Mouse (Mus musculus) forebrain, embryonic 15.5 days (tissue): ENCODE measurements around the gene Lcmt1. TPM values are rescaled to one million over a fixed set of nuclear protein-coding genes. Genes with fewer than 3 reads are reported as not detected.

Experiments used
- ATAC-seq: fragments of 200-750 bp; cut with Nextera tagmentation; replicated peaks from 2 replicates; pipeline ENCODE4 v1.8.0; 2017; ENCODE audit warnings: mild to moderate bottlenecking, moderate TSS enrichment, moderate library complexity
- H3K27ac ChIP-seq: fragments of 300-500 bp; sonication (generic); replicated peaks from 2 replicates; pipeline ENCODE4 v1.5.1; 2015; ENCODE audit warnings: mild to moderate bottlenecking, inconsistent platforms
- H3K27me3 ChIP-seq: fragments of 300-500 bp; sonication (generic); 2 replicates; pipeline ENCODE4 v1.6.1; 2015; ENCODE audit warnings: inconsistent platforms
- H3K36me3 ChIP-seq: fragments of 300-500 bp; sonication (generic); 2 replicates; pipeline ENCODE4 v1.6.1; 2015; ENCODE audit warnings: mild to moderate bottlenecking, inconsistent platforms
- H3K4me1 ChIP-seq: fragments of 300-500 bp; sonication (generic); 2 replicates; pipeline ENCODE4 v1.6.1; 2015; ENCODE audit warnings: inconsistent platforms
- H3K4me2 ChIP-seq: fragments of 300-500 bp; sonication (generic); replicated peaks from 2 replicates; pipeline ENCODE4 v1.6.1; 2015; ENCODE audit warnings: mild to moderate bottlenecking, inconsistent platforms
- H3K4me3 ChIP-seq: fragments of 300-500 bp; sonication (generic); 2 replicates; pipeline ENCODE4 v1.5.1; 2015; ENCODE audit warnings: mild to moderate bottlenecking, inconsistent platforms
- H3K9ac ChIP-seq: fragments of 300-500 bp; sonication (generic); replicated peaks from 2 replicates; pipeline ENCODE4 v1.6.1; 2015; ENCODE audit warnings: mild to moderate bottlenecking, inconsistent platforms
- H3K9me3 ChIP-seq: fragments of 300-500 bp; sonication (generic); 2 replicates; pipeline ENCODE4 v1.6.1; 2016; ENCODE audit warnings: inconsistent platforms
- WGBS: fragments of 180-500 bp; shearing (Covaris S2); methylation state at CpG from one replicate; pipeline ENCODE4 v1.1.7; 2015; ENCODE audit warnings: mixed read lengths; 5-methylcytosine and 5-hydroxymethylcytosine counted together
- polyA plus RNA-seq: library from polyadenylated mRNA; unstranded; fragments of >200 nt; fragmentation: Nextera tagmentation; extraction: Ambion mirVana; gene quantifications from 2 replicates; pipeline ENCODE4 v1.2.1, GENCODE M21; 2015

Gene Lcmt1
- polyA plus RNA-seq, 1 experiment from 2014 or later: 102 TPM

GRCm38 (mm10) chr7:123385693-123386407 is 16.3 kb downstream of the Lcmt1 start:
- Histone ChIP-seq H3K9me3 (no peaks in the 10 kb centered on the region), H3K4me1 (no peaks in the 10 kb centered on the region), H3K36me3 (peaks cover 20% of the 10 kb centered on the region), H3K27me3 (no peaks in the 10 kb centered on the region), H3K27ac (no peak overlapping the region), H3K4me3 (no peak overlapping the region), H3K9ac (no peak overlapping the region), H3K4me2 (no peak overlapping the region)
- no peak for ATAC-seq
- 86% methylated on average over 11 of the region's 11 CpGs for WGBS

- Histone ChIP-seq H3K27me3 (no peaks in the 10 kb centered on the region), H3K4me2 (no peak overlapping the region), H3K27ac (no peak overlapping the region), H3K4me1 (no peaks in the 10 kb centered on the region), H3K9ac (no peak overlapping the region), H3K4me3 (no peak overlapping the region), H3K9me3 (no peaks in the 10 kb centered on the region), H3K36me3 (peaks cover 24% of the 10 kb centered on the region)
- 94% methylated on average over 6 of the region's 6 CpGs for WGBS
- no peak for ATAC-seq
Observed at GRCm38 (mm10) chr7:123389686-123390280, 20.2 kb downstream of the Lcmt1 start.

DNA sequence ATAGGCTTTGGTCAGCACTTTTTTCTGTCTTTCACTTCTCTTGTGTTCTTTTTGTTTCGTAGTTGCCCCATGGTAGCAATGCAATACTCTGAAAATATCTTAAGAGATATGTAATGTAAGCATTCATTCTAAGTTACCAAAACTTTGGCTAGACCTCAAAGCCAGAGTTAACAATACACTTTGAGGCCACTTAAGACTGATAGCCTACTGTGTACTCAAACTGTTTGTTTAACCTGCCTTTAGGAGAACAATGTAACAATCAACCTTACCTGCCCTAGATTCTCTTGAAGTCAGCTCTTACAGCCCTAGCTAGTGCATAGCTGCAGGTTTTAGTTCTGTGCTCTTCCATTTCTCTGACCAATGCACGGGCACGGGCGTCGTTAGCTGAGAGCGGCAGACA is 24.7 kb downstream of the Lcmt1 start:
- Histone ChIP-seq H3K27me3 (no peaks in the 10 kb centered on the region), H3K9me3 (no peaks in the 10 kb centered on the region), H3K4me3 (no peak overlapping the region), H3K4me1 (no peaks in the 10 kb centered on the region), H3K9ac (no peak overlapping the region), H3K36me3 (peaks cover 13% of the 10 kb centered on the region; the same call in 1 of the 2 replicates), H3K27ac (no peak overlapping the region), H3K4me2 (no peak overlapping the region)
- WGBS: 93% methylated on average over 6 of the region's 6 CpGs
- ATAC-seq: no peak

- peaks cover 8% of the 10 kb centered on the region for H3K4me1 ChIP-seq
- no peak overlapping the region for H3K9ac ChIP-seq
- no peak overlapping the region for H3K4me2 ChIP-seq
- ATAC-seq: no peak
- H3K27ac ChIP-seq: no peak overlapping the region
- H3K4me3 ChIP-seq: no peak overlapping the region
- 91% methylated on average over 5 of the region's 5 CpGs for whole genome bisulfite sequencing
- no peaks in the 10 kb centered on the region for H3K27me3 ChIP-seq
- H3K36me3 ChIP-seq: 0 out of 2 replicates have a peak, but pooled peaks cover 5% of the 10 kb centered on the region
- no peaks in the 10 kb centered on the region for H3K9me3 ChIP-seq
Observed at GRCm38 (mm10) chr7:123396900-123397299, 27.3 kb downstream of the Lcmt1 start.

DNA sequence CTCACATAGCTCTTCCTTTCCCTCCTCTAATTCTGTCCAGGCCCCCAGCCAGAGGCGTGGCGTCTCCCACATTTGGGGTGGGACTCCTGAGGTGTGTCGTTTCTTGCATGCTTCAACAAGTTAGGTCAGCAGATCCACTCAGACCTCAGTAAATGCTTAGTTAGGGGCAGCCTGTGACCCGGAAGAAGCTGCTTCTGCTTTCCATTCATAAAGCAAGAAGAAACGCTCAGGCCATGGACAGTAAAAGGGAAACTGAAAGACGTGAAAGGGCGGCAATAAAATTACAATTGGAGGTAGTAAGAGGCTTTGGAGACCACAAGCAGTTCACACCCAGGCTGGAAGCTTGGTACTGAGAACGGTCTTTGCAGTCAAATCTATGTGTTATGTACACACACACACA is 27.8 kb downstream of the Lcmt1 start:
- ATAC-seq: no peak
- no peak overlapping the region for H3K27ac ChIP-seq
- H3K4me2 ChIP-seq: no peak overlapping the region
- no peaks in the 10 kb centered on the region for H3K27me3 ChIP-seq
- peaks cover 10% of the 10 kb centered on the region for H3K36me3 ChIP-seq
- no peak overlapping the region for H3K4me3 ChIP-seq
- H3K4me1 ChIP-seq: peaks cover 8% of the 10 kb centered on the region
- no peak overlapping the region for H3K9ac ChIP-seq
- no peaks in the 10 kb centered on the region for H3K9me3 ChIP-seq
- WGBS: 83% methylated on average over 8 of the region's 8 CpGs

DNA sequence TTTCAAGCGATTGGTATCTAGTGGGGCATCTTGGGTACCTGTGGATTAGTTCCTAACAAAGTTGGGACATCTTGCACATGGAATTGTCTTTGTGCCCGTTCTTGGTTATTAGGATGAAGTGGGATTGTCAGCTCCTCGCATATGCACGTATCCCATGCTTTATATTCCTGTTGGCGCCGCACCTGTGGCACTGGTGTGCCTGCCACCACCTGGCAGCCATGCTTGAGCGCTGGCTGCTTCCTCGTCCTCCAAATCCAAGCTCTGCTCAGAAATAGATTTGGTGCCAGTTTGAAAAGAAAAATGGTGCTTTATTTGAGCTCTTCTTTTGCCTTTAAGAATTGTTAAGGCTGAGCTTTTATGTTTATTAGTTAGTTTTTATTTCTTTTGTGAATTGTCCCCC is 28.3 kb downstream of the Lcmt1 start:
- no peak overlapping the region for H3K4me2 ChIP-seq
- peaks cover 13% of the 10 kb centered on the region for H3K36me3 ChIP-seq
- H3K27ac ChIP-seq: no peak overlapping the region
- H3K9ac ChIP-seq: no peak overlapping the region
- no peak for ATAC-seq
- no peak overlapping the region for H3K4me3 ChIP-seq
- H3K27me3 ChIP-seq: no peaks in the 10 kb centered on the region
- H3K9me3 ChIP-seq: no peaks in the 10 kb centered on the region
- WGBS: 85% methylated on average over 8 of the region's 8 CpGs
- peaks cover 8% of the 10 kb centered on the region for H3K4me1 ChIP-seq

GRCm38 (mm10) chr7:123398828-123399227 is 29.2 kb downstream of the Lcmt1 start:
- H3K9me3 ChIP-seq: no peaks in the 10 kb centered on the region
- H3K4me3 ChIP-seq: no peak overlapping the region
- H3K36me3 ChIP-seq: peaks cover 13% of the 10 kb centered on the region
- H3K27ac ChIP-seq: no peak overlapping the region
- H3K9ac ChIP-seq: no peak overlapping the region
- no peaks in the 10 kb centered on the region for H3K27me3 ChIP-seq
- H3K4me1 ChIP-seq: peaks cover 8% of the 10 kb centered on the region
- 25% methylated on average over 7 of the region's 7 CpGs for WGBS
- no peak overlapping the region for H3K4me2 ChIP-seq
- ATAC-seq: peak; percentile 61

DNA sequence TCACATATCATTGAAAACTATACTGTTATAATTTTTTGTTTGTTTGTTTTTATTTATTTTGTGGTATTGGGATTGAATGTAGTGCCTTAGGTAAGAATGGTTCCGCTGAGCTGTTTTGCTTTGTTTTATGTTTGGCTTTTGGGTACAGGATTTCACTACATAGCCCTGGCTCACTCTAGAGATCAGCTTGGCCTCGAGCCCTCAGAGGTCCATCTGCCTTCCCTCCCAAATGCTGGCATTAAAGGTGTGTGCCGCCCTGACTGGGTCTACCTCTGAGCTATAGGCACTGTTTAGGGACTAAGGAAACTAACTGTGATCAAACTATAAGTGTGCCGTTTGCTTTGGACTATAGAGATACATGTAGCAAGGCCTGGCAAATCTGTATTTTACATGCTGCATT is 29.7 kb downstream of the Lcmt1 start:
- no peak overlapping the region for H3K4me3 ChIP-seq
- no peaks in the 10 kb centered on the region for H3K9me3 ChIP-seq
- ATAC-seq: no peak
- peaks cover 18% of the 10 kb centered on the region for H3K36me3 ChIP-seq
- WGBS: 82% methylated on average over 4 of the region's 4 CpGs
- H3K27ac ChIP-seq: no peak overlapping the region
- H3K4me2 ChIP-seq: no peak overlapping the region
- peaks cover 8% of the 10 kb centered on the region for H3K4me1 ChIP-seq
- no peak overlapping the region for H3K9ac ChIP-seq
- H3K27me3 ChIP-seq: no peaks in the 10 kb centered on the region

GRCm38 (mm10) chr7:123401121-123401520 is 31.5 kb downstream of the Lcmt1 start:
- Histone ChIP-seq H3K4me3 (no peak overlapping the region), H3K9me3 (no peaks in the 10 kb centered on the region), H3K4me1 (peaks cover 8% of the 10 kb centered on the region), H3K36me3 (peaks cover 26% of the 10 kb centered on the region), H3K9ac (no peak overlapping the region), H3K27ac (no peak overlapping the region), H3K27me3 (no peaks in the 10 kb centered on the region), H3K4me2 (no peak overlapping the region)
- 41% methylated on average over 3 of the region's 3 CpGs for WGBS
- ATAC-seq: no peak

DNA sequence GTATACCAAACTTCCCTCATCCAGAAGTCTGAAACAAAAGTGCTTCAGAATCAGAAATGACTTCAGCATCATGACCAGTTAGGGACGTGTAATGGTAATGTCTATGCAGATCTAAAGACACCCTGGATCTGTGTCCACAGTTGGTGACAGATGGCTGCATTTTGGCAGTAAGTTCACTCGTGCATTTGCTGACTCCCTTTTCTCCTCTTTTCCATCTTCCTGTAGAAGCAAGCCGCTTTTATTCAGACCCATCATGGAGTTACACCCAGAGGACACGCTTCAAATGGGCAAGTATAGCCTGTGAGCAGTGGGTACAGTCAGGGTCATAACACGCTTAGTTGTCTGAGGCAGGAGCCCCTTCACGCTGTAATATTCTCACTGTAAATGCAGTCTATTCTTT is 34.6 kb downstream of the Lcmt1 start:
- WGBS: 86% methylated on average over 6 of the region's 6 CpGs
- no peak for ATAC-seq
- peaks cover 26% of the 10 kb centered on the region for H3K36me3 ChIP-seq

DNA sequence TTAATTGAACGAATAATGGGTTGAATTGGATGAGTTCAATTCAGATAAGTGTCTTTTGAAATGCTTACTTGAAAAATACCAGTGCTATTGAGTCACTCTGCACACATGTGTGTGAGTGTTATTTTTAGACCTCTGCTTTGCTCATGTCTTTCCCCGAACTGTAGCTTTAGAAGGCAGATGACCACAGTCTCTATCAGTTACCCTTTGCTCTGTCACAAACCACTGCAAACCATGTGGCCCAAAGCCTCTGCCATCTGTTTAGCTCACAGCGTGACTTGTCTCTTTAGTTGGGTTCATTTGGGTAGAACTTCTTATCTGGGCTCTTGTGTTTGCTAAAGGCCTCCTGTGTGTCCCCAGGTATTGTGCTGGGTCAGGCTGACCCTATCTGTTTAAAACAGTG is 36.0 kb downstream of the Lcmt1 start:
- Histone ChIP-seq H3K9ac (no peak overlapping the region), H3K4me3 (no peak overlapping the region), H3K4me2 (no peak overlapping the region), H3K4me1 (peaks cover 8% of the 10 kb centered on the region), H3K27me3 (no peaks in the 10 kb centered on the region), H3K27ac (no peak overlapping the region), H3K36me3 (peaks cover 26% of the 10 kb centered on the region), H3K9me3 (no peaks in the 10 kb centered on the region)
- no peak for ATAC-seq
- 93% methylated on average over 3 of the region's 3 CpGs for WGBS

More for the DNA sequence above, 34.6 kb downstream of the Lcmt1 start:
- Histone ChIP-seq H3K27ac (no peak overlapping the region), H3K9me3 (no peaks in the 10 kb centered on the region), H3K9ac (no peak overlapping the region), H3K4me2 (no peak overlapping the region), H3K4me3 (no peak overlapping the region), H3K27me3 (no peaks in the 10 kb centered on the region), H3K4me1 (peaks cover 8% of the 10 kb centered on the region)

- 72% methylated on average over 4 of the region's 4 CpGs for WGBS
- Histone ChIP-seq H3K36me3 (peaks cover 31% of the 10 kb centered on the region), H3K4me2 (no peak overlapping the region), H3K9ac (no peak overlapping the region), H3K4me1 (no peaks in the 10 kb centered on the region), H3K4me3 (no peak overlapping the region), H3K27ac (no peak overlapping the region), H3K27me3 (no peaks in the 10 kb centered on the region), H3K9me3 (no peaks in the 10 kb centered on the region)
- no peak for ATAC-seq
Observed at GRCm38 (mm10) chr7:123406988-123407387, 37.4 kb downstream of the Lcmt1 start.

- ATAC-seq: no peak
- 92% methylated on average over 7 of the region's 7 CpGs for WGBS
Observed at GRCm38 (mm10) chr7:123410502-123410901, 40.9 kb downstream of the Lcmt1 start.

More at GRCm38 (mm10) chr7:123410502-123410901, 40.9 kb downstream of the Lcmt1 start:
- H3K36me3 ChIP-seq: peaks cover 10% of the 10 kb centered on the region; the same call in 1 of the 2 replicates
- H3K4me1 ChIP-seq: no peaks in the 10 kb centered on the region
- no peak overlapping the region for H3K4me2 ChIP-seq
- no peak overlapping the region for H3K9ac ChIP-seq
- no peaks in the 10 kb centered on the region for H3K9me3 ChIP-seq
- no peaks in the 10 kb centered on the region for H3K27me3 ChIP-seq
- H3K27ac ChIP-seq: no peak overlapping the region
- H3K4me3 ChIP-seq: no peak overlapping the region
